Mouse (Mus musculus): ENCODE data around the gene Slc36a2.

The Slc36a2 gene

DNA sequence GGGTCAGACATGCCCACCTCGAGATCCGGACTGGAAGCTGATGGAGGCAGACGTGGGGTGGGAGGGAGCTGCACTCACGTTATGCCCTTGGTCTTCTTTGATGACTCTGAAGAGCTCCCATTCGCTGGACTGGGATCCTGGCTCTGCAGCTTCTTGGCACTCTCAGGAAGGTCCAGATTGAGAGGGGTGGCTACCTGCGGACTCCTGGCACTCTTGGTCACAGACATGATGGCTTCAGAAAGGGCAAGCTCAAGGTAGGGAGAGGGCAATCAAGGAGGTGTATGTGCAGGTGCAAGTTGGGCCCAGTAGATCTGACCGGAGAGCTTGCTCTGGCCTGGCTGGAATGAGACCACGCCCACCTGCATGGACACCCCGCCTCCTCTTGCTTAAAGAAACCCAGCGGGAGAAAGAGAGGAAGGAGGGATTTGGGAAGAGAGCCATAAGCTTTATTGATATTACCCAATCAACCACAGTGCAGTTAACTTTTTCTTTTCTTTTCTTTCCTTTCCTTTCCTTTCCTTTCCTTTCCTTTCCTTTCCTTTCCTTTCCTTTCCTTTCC lies at the start of gene Slc36a2:
Gene Slc36a2 (minus strand): TSS at position 345 of the 559 bp plus-strand sequence.
- in situ Hi-C loops (cut with MboI, MseI), result no loop called here

DNA sequence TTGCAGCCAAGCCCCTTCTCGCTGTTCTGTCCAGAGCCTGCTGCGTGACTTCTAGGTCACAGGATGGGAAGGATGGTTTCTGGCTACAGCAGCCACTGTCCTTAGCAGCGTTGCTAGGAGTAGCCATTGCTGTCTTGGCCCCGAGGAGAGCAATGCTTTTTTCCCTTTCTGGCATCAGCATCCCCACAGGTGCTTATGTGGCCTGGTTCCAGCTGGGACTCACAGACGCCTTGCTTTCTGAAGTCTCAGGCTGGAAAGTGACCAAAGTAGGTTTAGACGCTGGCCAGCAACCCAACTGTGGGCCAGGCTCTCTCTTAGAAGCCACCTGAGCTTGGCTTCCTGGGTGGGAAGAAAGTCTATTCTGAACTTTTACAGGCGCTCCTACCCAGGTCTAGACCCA lies 49.4 kb upstream of the Slc36a2 start:
- in situ Hi-C loops (cut with MboI, MseI), result loop anchor here (5.0 kb wide), 1 partner anchor 62 kb away; no protein-coding TSS in a partner anchor

DNA sequence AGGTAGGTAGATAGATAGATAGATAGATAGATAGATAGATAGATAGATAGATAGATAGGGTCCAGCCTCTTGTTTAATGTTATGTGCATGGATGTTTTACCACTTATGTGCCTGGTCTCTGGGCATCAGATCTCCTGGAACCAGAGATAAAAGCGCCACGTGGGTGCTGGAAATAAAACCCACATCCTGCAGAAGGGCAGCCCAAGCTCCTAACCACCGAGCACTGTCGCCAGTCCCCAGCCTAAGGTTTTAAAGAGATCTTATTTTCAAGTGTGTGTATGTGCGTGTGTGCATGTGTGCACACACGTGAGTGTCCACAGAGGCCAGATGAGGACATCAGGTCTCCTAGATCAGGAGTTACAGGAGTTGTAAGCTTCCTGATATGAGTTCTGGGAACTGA lies 46.2 kb upstream of the Slc36a2 start:
- in situ Hi-C loops (cut with MboI, MseI), result loop anchor here (5.0 kb wide), 1 partner anchor 59 kb away; no protein-coding TSS in a partner anchor

DNA sequence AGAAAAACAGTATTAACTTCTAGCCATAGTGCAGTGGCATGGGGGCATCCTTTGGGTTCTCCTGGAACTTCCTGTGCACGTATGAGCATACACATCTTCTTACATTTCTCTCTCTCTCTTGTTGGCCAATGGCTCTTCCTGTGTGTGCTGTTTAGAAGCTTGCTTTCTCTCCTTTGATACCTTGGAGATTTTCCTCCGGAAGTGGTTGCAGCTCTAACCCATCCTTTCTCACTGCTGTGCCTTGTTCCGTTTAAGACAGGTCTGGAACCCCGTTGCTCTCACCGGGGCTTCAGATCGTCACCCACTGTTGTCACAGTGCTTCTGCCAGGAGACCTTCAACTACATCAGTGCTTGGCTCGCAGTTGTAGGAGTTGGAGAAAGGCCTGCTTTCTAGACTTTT lies 36.4 kb upstream of the Slc36a2 start:
- in situ Hi-C loops (cut with MboI, MseI), result no loop called here

DNA sequence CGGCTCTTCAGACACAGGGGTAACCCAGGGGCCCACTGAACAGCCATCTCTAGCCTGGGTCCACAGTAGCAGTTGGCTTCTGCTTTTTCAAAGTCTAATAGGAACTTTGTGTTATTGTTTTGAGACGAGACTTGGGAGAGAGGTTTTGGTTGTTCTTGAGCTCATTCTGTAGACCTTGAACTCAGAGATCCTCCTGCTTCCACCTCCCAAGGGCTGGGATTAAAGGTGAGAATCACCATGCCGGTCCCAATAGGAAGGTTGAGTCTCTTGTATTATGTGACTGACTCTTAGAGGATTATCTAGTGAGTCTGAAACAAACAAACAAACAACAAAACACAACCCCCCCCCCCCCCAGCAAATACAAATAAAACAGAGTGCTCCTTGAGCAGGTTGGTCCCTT lies 33.6 kb upstream of the Slc36a2 start:
- in situ Hi-C loops (cut with MboI, MseI), result no loop called here

DNA sequence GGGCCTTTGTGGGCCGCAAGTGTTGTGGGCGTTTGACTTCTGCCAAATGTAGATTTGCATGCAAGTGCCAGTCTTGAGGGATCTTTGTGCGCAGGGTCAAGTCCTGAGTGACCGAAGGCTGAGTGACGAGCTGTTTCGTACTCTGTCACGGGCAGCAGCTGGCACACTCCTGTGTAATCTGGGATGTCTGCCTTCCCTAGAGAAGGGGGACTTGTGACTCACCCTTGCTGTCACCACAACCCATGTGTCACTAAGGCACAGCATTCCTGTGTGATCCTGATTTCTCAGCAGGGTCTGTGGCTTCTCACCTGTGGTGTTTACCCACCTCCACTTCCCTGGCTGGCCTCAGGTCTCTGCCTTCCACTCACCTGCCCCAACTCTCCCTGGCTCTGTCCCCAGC lies 33.0 kb upstream of the Slc36a2 start:
- in situ Hi-C loops (cut with MboI, MseI), result no loop called here

DNA sequence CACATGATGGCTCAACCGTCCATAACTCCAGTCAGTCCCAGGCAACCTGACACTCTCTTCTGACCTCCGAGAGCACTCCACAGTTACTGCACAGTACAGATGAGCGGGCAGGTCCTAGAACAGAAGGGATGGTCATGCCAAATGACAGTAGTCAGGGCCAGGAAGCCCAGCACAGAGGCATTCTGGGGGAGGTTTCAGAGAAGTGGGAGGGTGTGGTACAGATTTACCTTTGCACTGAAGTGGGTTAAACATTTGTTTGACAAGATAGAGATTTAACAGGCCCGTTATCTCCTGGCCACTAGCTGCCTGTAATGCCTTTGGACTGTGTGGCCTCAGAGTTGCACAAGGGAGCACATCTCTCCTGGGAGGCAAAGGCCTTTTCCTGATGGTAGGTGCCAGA lies 32.5 kb upstream of the Slc36a2 start:
- in situ Hi-C loops (cut with MboI, MseI), result no loop called here

DNA sequence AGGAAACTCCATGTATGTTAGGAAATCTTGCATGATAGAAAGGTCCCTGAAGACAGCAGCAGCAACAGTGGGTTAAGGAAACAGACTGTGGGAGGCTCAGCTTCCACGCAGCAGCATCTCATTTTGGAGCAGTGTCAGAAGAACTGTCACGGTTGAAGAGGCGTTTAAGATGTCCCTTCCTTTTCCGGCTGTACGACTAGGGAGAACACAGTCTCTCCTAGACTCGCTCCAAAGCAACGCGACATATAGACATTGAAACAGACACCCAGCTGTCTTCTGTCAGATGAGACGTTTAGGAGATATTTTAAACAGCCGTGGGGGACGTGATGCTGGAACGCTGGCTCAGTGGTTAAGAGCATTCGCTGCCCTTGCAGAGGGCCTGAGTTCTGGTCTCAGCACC lies 32.0 kb upstream of the Slc36a2 start:
- in situ Hi-C loops (cut with MboI, MseI), result no loop called here

DNA sequence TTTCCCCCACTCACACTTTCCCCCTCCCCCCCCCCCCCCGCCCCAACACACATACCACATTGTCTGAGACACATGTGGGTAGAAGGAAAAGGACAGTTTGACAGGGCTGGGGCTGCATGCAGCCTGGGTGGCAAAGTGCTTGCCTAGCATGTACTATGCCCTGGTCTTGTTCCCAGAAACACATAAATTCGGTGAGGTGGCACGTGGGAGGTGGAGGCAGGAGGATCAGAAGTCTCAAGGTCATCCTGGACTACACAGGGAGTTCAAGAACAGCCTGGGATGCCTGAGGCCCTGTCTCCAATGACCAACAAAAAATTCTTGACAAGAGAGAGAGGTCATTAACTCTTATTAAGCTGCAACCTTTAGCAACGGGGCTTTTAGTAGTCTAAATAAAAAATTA lies 31.2 kb upstream of the Slc36a2 start:
- in situ Hi-C loops (cut with MboI, MseI), result no loop called here

DNA sequence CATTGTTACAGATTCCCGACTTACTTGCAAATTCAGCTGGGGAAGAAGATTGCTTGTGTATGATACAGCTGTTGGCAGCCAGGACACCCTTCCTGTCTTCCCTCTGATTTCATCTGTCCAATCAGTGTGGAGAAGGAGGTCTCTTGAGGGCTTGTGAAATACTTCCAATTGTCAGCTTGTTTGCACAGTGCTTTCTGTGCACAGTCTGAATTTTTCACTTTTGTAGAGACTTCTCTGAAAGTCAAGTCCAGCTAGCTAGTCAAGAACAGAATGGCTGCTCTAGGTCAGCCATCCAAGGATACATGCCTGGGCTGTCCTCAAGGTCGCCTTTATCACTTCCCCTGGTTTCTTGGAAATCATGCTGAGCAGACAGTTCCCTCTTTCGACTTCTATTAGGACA lies 30.1 kb upstream of the Slc36a2 start:
- in situ Hi-C loops (cut with MboI, MseI), result no loop called here

DNA sequence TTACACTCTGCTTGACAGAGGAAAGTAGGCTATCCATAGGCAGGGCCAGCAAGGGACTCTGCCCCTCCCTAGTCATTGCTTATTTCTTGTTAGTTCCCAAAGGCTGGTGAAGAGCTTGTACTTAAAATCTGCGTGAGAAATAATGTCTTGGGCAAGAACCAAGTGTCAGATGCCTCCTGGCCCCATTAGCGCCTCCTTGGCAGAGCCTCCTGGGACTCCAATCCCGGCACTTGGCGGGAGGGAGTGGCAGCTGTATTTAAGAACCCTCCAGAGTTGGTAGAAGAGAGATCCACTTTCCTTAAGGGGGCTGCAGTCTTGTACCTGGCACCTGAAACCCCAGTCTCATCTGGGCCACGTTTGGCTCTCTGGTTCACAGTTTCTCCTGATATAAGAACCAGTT lies 29.3 kb upstream of the Slc36a2 start:
- in situ Hi-C loops (cut with MboI, MseI), result no loop called here

DNA sequence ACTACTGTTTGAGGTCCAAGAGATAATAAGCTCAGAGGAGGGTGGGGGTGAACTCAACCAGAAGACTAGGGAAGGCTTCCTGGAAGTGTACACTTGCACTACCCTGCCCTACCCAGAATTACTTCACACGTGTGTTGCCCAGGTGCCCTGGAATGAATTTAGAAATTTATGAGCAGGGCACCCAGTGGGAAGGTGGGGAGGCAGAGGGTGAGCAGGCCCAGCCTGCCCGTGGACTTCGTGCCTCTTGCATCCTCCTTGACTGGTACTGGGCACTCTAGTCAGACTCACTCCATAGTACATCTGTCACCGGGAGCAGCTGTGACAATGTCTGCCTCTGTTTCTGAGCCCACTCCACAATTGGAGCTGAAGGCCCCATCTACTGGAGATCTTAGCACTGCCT lies 28.6 kb upstream of the Slc36a2 start:
- in situ Hi-C loops (cut with MboI, MseI), result no loop called here

DNA sequence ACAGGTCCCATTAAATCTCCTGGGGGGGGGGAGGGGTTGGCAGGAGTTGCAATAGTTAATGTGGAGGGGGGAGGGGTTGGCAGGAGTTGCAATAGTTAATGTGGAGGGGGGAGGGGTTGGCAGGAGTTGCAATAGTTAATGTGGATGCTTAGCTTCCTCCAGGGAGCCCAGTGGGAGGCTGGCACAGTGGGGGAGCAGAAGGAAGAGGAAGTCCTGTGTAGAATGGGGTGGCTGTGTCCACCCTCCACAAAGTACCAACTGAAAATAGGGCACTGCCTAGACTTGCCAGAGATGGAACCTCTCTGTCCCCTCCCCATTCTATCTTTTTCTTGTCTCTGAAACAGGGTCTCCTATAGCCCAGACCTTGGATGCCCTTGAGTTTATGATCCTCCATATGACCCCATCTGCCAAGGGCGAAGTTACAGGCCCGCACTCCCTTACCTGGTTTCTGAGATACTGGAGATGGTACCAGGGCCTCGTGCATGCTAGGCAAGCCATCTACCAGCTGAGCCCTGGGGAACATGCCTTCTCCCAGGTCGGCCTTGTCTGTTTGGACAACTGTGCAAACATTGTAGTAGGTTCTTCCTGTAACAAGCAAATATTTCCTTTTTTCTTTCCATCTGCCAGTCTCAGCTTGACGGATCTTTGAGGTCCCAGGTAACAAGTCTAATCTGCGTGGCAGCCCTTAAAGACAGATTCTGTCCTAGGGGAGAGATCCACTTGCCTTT lies 24.9 kb upstream of the Slc36a2 start:
- in situ Hi-C loops (cut with MboI, MseI), result no loop called here

DNA sequence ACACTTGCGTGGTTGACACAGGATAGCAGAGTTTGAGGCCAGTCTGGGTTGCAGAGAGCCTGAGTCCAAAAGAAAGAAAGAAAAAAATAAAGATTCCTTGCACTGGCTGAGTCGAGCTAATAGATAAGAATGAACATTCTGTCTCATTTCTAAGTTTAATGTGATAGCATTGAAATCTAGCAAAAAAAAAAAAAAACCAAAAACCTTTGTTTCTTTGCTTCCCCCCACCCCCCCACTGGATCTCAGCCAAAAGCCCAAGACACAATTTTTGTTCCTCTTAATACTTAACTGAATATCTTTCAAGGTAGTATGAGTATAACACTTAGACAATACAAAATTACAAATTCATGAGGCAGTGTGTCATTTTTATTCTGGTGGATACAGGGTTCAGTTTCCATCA lies 24.2 kb upstream of the Slc36a2 start:
- in situ Hi-C loops (cut with MboI, MseI), result no loop called here

DNA sequence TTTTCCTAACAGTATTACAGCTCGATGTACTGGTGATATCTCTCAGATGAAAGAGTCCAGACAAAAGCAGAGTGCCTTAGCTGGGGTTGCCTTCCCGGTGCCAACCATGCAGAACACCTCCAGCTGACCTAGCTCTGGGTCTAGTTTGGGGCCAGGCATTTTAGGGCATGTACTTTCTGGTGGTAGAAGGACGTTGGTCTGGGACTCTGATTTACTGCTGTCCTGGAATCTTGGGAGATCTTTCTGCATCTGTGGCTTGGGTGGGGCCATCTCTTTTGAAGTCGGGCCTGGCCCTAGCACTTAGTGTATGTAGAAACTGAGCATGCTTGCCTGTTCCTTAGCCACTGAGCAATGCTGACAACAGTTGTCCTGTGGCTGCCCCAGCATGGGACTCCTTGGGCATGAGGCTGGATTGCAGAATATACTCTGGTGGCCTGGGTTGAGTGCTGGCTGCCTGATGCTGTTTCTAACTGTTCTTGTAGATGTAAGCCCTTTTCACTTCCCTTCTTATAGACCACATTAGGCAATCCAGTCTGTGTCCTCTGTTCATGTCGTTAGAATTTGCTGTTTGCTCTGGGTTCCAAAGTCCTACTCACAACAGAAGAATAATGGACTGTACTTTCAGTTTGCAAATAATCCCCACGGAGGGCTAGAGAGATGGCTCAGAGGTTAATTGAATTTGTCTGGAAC lies 23.3 kb upstream of the Slc36a2 start:
- in situ Hi-C loops (cut with MboI, MseI), result no loop called here

DNA sequence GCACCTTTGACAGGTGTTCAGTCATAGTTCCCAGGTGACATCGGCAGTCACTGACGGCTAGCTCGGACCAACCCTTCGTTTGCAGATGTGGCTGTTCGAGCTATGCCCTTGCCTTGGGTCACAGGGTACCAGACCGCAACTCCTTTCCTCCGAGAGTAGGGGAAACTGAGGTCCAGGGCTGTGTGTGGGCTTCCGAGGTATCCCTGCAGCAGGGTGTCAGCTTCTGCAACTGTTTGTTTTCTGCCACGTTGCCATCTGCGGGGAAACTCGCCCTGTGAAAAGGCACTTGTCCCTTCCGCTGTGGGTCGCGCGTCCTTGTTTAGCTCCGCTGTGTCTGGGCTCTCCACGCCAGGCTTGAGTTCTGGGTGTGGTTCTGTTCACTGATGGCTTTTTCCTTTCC lies 19.7 kb upstream of the Slc36a2 start:
- in situ Hi-C loops (cut with MboI, MseI), result loop anchor here (5.0 kb wide), 1 partner anchor 178 kb away; no protein-coding TSS in a partner anchor

DNA sequence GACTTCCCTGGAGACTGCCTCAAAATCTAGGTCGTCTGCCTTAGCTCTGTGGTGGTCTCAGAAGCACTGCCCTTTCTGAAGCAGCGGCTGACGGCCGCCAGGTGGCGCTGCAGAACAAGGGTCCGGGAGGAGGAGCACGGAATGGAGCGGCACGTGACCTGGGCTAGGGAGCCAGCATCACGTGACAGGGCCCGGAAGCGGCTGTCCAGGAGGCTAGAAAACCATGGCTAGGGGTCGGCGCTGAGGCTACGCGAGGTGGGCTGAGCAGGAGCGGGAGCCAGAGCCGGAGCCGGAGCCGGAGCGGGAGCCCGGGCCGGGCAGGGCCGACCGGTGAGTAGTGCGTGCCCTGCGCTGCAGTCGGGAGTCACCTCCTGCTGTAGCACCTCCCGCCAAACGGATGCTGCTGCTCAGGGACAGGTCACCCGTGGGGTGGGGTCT lies 19.3 kb upstream of the Slc36a2 start, which contains the start of gene Slc36a1:
Gene Slc36a1 (plus strand): TSS at position 192 of the 438 bp plus-strand sequence.
- in situ Hi-C loops (cut with MboI, MseI), result loop anchor here (5.0 kb wide), 1 partner anchor 178 kb away; no protein-coding TSS in a partner anchor

DNA sequence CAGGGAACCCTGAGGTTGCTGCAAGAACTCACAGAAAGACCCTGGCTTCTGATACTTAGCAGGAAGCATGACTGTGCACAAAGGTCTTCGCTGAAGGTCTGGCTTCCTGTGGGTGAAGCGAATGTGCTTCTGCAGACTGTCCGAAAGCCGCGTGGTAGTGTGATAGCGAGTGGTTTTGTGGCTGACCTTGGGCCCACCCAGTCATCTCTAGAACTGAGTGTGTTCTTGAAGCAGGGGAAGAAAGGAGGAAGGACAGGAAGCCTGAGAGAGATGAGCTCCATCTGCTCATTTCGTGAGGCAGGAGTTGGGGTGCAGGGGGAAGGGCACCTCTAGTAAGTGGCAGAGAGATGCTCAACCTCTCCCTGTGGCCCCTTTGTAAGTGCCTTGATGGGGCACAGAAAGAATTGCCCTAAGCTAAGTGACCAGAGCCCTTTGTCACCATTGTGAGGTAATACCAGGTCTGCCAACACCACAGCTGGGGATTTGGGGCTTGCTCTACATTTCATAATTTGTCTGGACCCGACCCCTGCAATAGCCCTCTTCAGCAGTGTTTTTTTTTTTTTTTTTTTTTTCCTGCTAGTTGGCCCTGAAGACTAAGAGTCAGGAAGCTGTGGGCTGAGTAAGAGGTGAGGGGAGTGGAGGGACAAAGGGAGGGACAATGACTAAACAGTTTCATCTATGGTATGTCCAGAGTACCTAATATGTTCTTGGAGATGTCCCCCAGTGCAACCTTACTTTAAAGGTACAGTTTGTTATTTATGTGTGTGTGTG lies 13.0 kb upstream of the Slc36a2 start:
- in situ Hi-C loops (cut with MboI, MseI), result no loop called here

DNA sequence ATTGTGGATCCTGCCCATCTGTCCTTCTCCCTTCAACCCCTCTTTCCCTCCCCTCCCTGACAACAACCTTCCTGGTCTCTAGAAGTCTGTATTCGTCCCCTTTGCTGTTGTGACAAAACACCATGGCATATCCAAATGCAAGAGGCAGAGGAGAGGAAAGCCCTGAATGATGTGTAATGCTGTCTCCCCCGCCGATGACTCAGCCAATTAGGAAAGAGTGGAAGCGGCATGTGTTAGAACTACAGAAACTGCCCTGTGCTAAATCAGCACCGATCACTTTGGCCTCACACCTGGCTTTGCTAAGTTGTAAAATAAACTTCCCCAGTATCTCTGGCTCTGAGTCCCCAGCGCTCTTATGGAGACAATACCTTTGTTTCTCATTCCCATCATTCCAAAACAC lies 12.2 kb upstream of the Slc36a2 start:
- in situ Hi-C loops (cut with MboI, MseI), result no loop called here

DNA sequence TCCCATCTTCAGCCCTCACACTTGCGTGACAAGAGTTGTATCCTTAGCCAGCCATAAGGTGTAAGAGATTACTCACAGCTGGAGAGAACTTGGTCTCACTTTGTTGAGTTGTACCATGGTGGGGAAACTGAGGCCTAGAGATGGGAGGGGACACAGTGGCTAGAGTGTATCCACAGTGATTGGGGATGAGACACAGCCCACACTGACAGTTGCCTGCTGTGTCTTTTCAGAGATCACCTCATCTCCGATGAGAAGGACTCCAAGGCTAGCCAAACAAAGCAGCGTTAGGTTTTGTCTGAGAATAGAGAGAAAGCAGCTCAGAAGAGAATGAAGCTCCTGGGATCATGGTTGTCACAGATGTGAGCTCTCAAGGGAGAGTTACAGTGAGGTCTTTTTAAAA lies 5.3 kb upstream of the Slc36a2 start:
- in situ Hi-C loops (cut with MboI, MseI), result no loop called here

DNA sequence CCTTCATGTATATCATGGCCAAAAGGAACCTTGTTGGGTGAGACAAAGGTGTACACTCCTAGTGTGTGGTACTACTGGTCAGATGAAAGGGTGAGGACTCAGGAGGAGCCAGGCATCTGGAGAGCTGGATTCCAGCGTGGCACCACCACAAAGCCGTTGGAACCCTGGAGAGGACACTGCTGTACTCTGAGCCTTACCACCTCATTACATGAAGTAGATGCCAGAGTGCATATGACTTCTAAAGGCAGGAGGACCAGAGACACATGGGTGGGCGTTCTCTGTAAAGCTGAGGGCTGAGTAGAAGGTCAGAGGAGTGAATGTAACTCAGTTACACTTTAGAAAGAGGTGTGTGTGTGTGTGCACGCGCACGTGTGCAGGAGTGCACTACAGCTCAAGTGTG lies 2.9 kb upstream of the Slc36a2 start:
- in situ Hi-C loops (cut with MboI, MseI), result no loop called here

DNA sequence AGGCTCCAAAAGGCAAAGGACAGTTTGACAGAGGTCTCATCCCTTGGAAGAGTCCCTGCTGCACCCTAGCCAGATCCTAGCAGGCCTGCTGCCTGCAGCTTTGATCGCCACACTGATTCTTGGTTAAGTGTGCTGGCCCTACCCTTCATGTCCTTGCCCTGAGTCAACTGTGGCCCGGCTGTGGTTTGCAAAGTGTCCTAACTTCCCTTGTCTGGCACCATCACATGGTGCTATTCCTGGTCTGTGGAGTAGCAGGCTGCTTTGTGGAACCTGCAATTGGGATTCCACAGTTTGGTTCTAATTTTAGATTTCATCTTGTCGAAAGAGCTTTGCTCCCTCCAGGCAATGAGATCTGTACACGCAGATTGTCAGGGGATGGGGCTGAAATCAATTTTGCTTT lies 2.4 kb upstream of the Slc36a2 start:
- in situ Hi-C loops (cut with MboI, MseI), result no loop called here
